Mouse (Mus musculus): Measurements from ENCODE around the gene Wdr77. TPM values are rescaled to one million over a fixed set of nuclear protein-coding genes. Genes with fewer than 3 reads are reported as not detected.
A peak's percentile ranks its signal among the peaks of the same experiment; 100 is the strongest.

The Wdr77 gene
- total RNA-seq, 2 experiments from 2014 or later, result 49.6 to 50.6 TPM

DNA sequence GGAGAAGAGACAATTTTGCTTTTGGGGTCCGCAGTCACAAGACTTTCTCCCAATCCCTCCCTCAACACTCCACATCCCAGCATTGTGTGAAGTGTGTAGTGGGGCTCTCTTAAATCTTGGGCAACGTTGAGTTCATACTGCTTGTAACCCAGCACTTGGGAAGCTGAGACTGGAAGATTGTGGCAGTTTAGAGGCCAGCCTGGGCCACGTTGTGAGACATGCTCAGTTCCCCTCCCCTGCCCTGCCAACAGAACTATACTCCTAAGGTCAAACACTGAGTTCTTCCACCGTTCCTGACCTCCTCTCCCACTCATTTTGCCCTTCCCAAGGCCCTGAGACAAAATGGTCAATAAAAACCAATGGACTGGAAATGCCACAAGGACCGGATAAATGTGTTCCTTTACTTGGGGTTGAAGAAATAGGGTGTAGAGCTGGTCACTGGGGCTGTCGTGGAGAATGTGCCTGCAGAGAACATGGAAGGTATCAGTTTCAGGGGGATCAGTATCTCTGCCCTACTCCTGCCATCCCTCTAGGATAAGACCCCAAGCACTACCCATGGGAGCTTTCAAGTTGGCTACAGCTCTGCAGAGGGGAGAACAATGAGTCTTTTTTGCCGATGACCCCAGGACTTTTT is 31.5 kb upstream of the Wdr77 start:
- DNase-seq (ENCODE audit: low spot score in 2 of 2), result no peak
- H3K4me3 ChIP-seq, result no peak overlapping the region
- H3K27ac ChIP-seq, result no peak overlapping the region
- no peak for TF ChIP-seq CTCF (conservative IDR thresholded peaks at IDR 0.05)

GRCm38 (mm10) chr3:105928195-105928569 is 31.0 kb upstream of the Wdr77 start:
- H3K27ac ChIP-seq, result no peak overlapping the region
- no peak for TF ChIP-seq CTCF (conservative IDR thresholded peaks at IDR 0.05)
- H3K4me3 ChIP-seq, result no peak overlapping the region
- DNase-seq (ENCODE audit: low spot score in 2 of 2), result no peak

DNA sequence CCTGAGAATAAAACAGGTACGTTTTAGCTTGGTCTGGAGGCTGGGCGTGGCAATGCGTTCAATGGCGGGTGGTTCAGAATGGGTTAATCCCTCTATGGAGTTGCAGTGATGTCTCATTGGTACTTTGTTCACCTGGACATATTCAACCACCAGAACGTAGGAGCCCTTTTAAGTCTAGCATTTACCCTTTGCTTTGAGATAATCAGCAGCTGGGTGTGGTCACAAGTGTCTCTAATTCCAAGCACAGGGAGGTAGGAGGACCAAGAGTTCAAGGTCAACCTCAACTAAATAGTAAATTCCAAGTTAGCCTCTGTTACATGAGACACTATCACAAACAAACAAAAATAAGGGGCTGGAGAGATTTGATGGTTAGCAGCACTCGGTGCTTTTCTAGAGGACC is 30.4 kb upstream of the Wdr77 start:
- TF ChIP-seq CTCF (conservative IDR thresholded peaks at IDR 0.05), result no peak
- no peak overlapping the region for H3K27ac ChIP-seq
- no peak for DNase-seq (ENCODE audit: low spot score in 2 of 2)
- H3K4me3 ChIP-seq, result no peak overlapping the region

GRCm38 (mm10) chr3:105929821-105930220 is 29.3 kb upstream of the Wdr77 start:
- TF ChIP-seq CTCF (conservative IDR thresholded peaks at IDR 0.05), result no peak
- no peak for DNase-seq (ENCODE audit: low spot score in 2 of 2)
- Histone ChIP-seq H3K27ac (no peak overlapping the region), H3K4me3 (no peak overlapping the region)

GRCm38 (mm10) chr3:105931095-105931494 is 28.1 kb upstream of the Wdr77 start:
- no peak for TF ChIP-seq CTCF (conservative IDR thresholded peaks at IDR 0.05)
- H3K4me3 ChIP-seq, result no peak overlapping the region
- no peak overlapping the region for H3K27ac ChIP-seq
- DNase-seq (ENCODE audit: low spot score in 2 of 2), result no peak

GRCm38 (mm10) chr3:105932240-105933071 is 26.7 kb upstream of the Wdr77 start, which contains the start of gene I830077J02Rik:
TSS of gene I830077J02Rik (minus strand) at chr3:105932664.
- no peak for TF ChIP-seq CTCF (conservative IDR thresholded peaks at IDR 0.05)
- DNase-seq (ENCODE audit: low spot score in 2 of 2), result no peak
- Histone ChIP-seq H3K4me3 (no peak within 1 kb of the TSS), H3K27ac (peak within 1 kb of the TSS; percentile 36; the same call in 1 of the 2 replicates)

GRCm38 (mm10) chr3:105933926-105934325 is 25.2 kb upstream of the Wdr77 start:
- no peak overlapping the region for H3K27ac ChIP-seq
- TF ChIP-seq CTCF (conservative IDR thresholded peaks at IDR 0.05), result no peak
- H3K4me3 ChIP-seq, result no peak overlapping the region
- no peak for DNase-seq (ENCODE audit: low spot score in 2 of 2)

- TF ChIP-seq CTCF (conservative IDR thresholded peaks at IDR 0.05), result no peak
- DNase-seq (ENCODE audit: low spot score in 2 of 2), result no peak
- H3K27ac ChIP-seq, result no peak overlapping the region
- H3K4me3 ChIP-seq, result no peak overlapping the region
Measured at GRCm38 (mm10) chr3:105935033-105935432, 24.1 kb upstream of the Wdr77 start.

GRCm38 (mm10) chr3:105936111-105936510 is 23.1 kb upstream of the Wdr77 start:
- TF ChIP-seq CTCF (conservative IDR thresholded peaks at IDR 0.05), result no peak
- no peak for DNase-seq (ENCODE audit: low spot score in 2 of 2)
- H3K4me3 ChIP-seq, result no peak overlapping the region
- no peak overlapping the region for H3K27ac ChIP-seq

- no peak for TF ChIP-seq CTCF (conservative IDR thresholded peaks at IDR 0.05)
- Histone ChIP-seq H3K27ac (no peak overlapping the region), H3K4me3 (no peak overlapping the region)
- no peak for DNase-seq (ENCODE audit: low spot score in 2 of 2)
Measured at GRCm38 (mm10) chr3:105951348-105951747, 7.8 kb upstream of the Wdr77 start.

GRCm38 (mm10) chr3:105957235-105957634 is 1.9 kb upstream of the Wdr77 start:
- no peak for DNase-seq (ENCODE audit: low spot score in 2 of 2)
- Histone ChIP-seq H3K27ac (no peak overlapping the region), H3K4me3 (peak overlapping the region; percentile 91; the same call in 1 of the 2 replicates)
- peak; percentile 59 for TF ChIP-seq CTCF (conservative IDR thresholded peaks at IDR 0.05)

DNA sequence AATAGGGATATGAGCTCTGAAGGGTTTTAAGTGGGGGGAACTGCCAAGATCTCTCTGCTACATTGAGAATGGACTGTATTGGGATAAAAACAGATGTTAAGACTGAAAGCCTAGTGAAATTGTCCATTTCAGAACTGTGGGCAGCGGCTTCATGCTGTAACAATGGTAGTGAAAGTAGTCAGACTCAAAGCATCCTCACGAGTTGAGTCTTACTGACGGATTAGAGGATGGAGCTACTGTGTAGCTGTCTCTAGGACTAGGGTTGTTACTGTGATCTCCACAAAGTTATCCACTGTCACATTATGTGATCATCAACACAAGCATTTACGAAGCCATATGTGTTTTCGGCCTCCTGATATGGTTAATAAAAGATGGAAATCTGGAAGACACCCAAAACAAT is 965 bp upstream of the Wdr77 start:
- TF ChIP-seq CTCF (conservative IDR thresholded peaks at IDR 0.05), result no peak
- peak overlapping the region; percentile 91 for H3K4me3 ChIP-seq
- DNase-seq (ENCODE audit: low spot score in 2 of 2), result no peak
- H3K27ac ChIP-seq, result peak overlapping the region; percentile 100

- peak in 1 of 2 experiments; percentile 23 for DNase-seq (ENCODE audit: low spot score in 2 of 2)
- no peak for TF ChIP-seq CTCF (conservative IDR thresholded peaks at IDR 0.05)
- H3K27ac ChIP-seq, result peak overlapping the region; percentile 100
- peak overlapping the region; percentile 91 for H3K4me3 ChIP-seq
Measured at GRCm38 (mm10) chr3:105959585-105959984, 416 bp downstream of the Wdr77 start.

GRCm38 (mm10) chr3:105959999-105960398 is 830 bp downstream of the Wdr77 start, which contains the start of gene Atp5f1:
TSS of gene Atp5f1 (minus strand) at chr3:105960099.
- Histone ChIP-seq H3K4me3 (peak within 1 kb of the TSS; percentile 91), H3K27ac (peak within 1 kb of the TSS; percentile 100)
- no peak for DNase-seq (ENCODE audit: low spot score in 2 of 2)
- no peak for TF ChIP-seq CTCF (conservative IDR thresholded peaks at IDR 0.05)
